Mouse (Mus musculus) small intestine, adult 2 months (tissue): ENCODE measurements around the gene Rere. TPM values are rescaled to one million over a fixed set of nuclear protein-coding genes. Genes with fewer than 3 reads are reported as not detected.

ENCODE experiments used
- H3K27ac ChIP-seq: fragments of 200-500 bp; 2 replicates; pipeline ENCODE4 v1.5.1; 2012; ENCODE audit warnings: low read depth, low read length, control low read depth, inconsistent platforms; ENCODE audit not compliant: insufficient read depth
- H3K27me3 ChIP-seq: fragments of 200-500 bp; 2 replicates; pipeline ENCODE4 v1.6.1; 2012; ENCODE audit warnings: mild to moderate bottlenecking, moderate library complexity, low read length, inconsistent platforms; ENCODE audit not compliant: control insufficient read depth, insufficient read depth
- H3K36me3 ChIP-seq: fragments of 200-500 bp; 2 replicates; pipeline ENCODE4 v1.6.1; 2012; ENCODE audit warnings: mild to moderate bottlenecking, low read length, control low read depth, inconsistent platforms; ENCODE audit not compliant: control insufficient read depth, insufficient read depth
- H3K4me1 ChIP-seq: fragments of 200-500 bp; 2 replicates; pipeline ENCODE4 v1.6.1; 2012; ENCODE audit warnings: low read length, inconsistent platforms, mixed read lengths; ENCODE audit not compliant: control insufficient read depth, insufficient read depth, insufficient read length
- H3K4me3 ChIP-seq: fragments of 200-500 bp; 2 replicates; pipeline ENCODE4 v1.5.1; 2012; ENCODE audit warnings: low read depth, mild to moderate bottlenecking, control low read depth, inconsistent platforms, low read length, moderate library complexity
- CTCF ChIP-seq: fragments of 200-500 bp; IDR thresholded peaks from 2 replicates; pipeline ENCODE4 v1.5.1; 2012; ENCODE audit warnings: low read depth, mild to moderate bottlenecking, control low read depth, inconsistent platforms, low read length, moderate library complexity, mixed read lengths; ENCODE audit not compliant: insufficient replicate concordance, insufficient read length; ENCODE audit errors: extremely low read depth
- POLR2A ChIP-seq: fragments of 200-500 bp; IDR thresholded peaks from 2 replicates; pipeline ENCODE4 v1.6.1; 2012; ENCODE audit warnings: low read depth, mild to moderate bottlenecking, control low read depth, inconsistent platforms, low read length, moderate library complexity
- WGBS: fragments of 180-500 bp; shearing (Covaris S2); methylation state at CpG from one replicate; pipeline ENCODE4 v1.1.7; 2018; 5-methylcytosine and 5-hydroxymethylcytosine counted together
- polyA plus RNA-seq: library from polyadenylated mRNA; depleted of rRNA; stranded (reverse); fragments of >200 nt; gene quantifications from 2 replicates; pipeline ENCODE4 v1.2.3, GENCODE M21; 2012

The Rere gene
- polyA plus RNA-seq, 1 experiment, result 72.8 TPM

DNA sequence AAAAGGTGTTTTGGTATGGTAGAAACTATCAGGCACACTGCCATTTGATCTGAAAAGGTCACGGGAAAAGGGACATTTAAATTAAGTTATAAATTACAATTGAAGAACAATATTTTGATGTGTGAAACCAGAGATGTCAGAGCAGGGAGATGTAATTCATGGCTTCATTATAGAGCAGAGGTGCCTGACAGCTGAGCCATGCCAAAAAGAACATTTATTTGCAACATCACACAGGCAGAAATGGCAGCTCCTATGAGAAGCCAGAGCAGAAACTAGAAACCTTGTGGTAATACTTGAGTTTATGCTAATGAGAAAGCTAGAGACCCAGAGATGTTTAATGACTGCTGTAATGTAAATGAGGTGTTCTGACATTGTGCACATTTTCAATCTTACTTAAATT, 244.8 kb downstream of the Rere start:
- Histone ChIP-seq H3K4me1 (no peaks in the 10 kb centered on the region), H3K27ac (no peak overlapping the region), H3K27me3 (no peaks in the 10 kb centered on the region), H3K36me3 (peaks cover 8% of the 10 kb centered on the region), H3K4me3 (no peak overlapping the region)
- 89% methylated on average over 1 of the region's 1 CpGs for WGBS
- TF ChIP-seq POLR2A (no peak), CTCF (no peak)

DNA sequence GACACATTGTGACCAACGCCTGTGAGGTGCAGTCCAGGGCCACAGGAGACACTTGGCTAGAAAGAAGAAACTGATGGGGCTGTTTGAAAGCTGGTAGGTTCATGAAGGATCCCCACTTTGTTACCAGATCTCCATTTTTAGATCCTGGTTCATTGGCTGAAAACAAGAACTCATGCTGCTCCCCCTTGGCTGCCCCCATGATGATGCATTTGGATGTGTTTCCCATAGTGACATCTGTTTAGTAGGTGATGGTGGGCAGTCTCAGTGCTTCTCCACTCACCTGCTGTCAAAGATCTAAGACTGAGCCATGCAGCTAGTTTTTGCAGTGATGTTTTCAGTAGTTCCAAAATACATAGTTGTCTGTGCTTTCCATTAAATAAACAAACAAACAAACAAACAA, 247.0 kb downstream of the Rere start:
- WGBS, result 95% methylated on average over 1 of the region's 1 CpGs
- no peaks in the 10 kb centered on the region for H3K27me3 ChIP-seq
- no peak overlapping the region for H3K4me3 ChIP-seq
- no peaks in the 10 kb centered on the region for H3K4me1 ChIP-seq
- H3K27ac ChIP-seq, result no peak overlapping the region
- TF ChIP-seq POLR2A (no peak), CTCF (no peak)
- peaks cover 6% of the 10 kb centered on the region for H3K36me3 ChIP-seq

DNA sequence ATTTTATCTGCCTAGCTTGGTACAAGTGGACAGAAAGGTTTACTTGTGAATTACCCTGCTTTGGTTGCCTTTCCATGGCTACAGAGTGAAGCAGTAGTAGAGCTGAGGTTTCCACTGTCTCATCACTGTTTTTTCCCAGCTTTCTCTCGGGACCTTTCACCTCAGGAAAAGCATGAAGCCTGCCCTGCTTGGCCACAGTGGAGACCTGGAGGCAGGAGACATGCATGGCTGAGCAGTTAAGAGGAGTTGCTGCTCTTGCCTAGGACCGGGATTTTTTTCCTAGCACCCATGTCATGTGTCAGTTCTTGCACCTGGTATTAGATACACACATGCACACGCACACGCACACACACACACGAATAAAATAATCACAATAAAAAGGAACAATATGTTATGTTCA, 247.4 kb downstream of the Rere start:
- no peaks in the 10 kb centered on the region for H3K4me1 ChIP-seq
- no peaks in the 10 kb centered on the region for H3K27me3 ChIP-seq
- H3K27ac ChIP-seq, result no peak overlapping the region
- no peak for TF ChIP-seq POLR2A
- no peak for TF ChIP-seq CTCF
- H3K36me3 ChIP-seq, result peaks cover 3% of the 10 kb centered on the region
- WGBS, result 90% methylated on average over 5 of the region's 5 CpGs
- no peak overlapping the region for H3K4me3 ChIP-seq

DNA sequence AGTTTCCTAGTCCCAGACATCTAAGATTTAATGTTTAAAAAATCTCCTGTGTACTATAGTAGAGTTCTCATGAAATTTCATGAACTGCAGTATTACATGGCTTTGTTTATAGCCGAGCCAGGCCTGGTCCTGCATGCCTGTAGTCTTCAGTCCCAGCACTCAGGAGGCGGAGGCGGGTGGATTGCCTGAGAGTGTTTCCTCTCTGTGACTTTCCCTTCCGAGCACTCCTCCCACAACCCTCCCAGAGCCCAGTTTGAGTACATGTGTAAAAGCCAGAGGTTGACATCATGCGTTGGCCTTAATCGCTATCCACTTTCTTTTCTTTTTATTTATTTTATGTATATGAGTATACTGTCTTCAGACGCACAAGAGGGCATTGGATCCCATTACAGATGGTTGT, 250.4 kb downstream of the Rere start:
- no peak for TF ChIP-seq POLR2A
- TF ChIP-seq CTCF, result no peak
- H3K36me3 ChIP-seq, result peaks cover 13% of the 10 kb centered on the region
- H3K4me1 ChIP-seq, result no peaks in the 10 kb centered on the region
- no peak overlapping the region for H3K4me3 ChIP-seq
- 77% methylated on average over 7 of the region's 7 CpGs for WGBS
- no peaks in the 10 kb centered on the region for H3K27me3 ChIP-seq
- no peak overlapping the region for H3K27ac ChIP-seq

DNA sequence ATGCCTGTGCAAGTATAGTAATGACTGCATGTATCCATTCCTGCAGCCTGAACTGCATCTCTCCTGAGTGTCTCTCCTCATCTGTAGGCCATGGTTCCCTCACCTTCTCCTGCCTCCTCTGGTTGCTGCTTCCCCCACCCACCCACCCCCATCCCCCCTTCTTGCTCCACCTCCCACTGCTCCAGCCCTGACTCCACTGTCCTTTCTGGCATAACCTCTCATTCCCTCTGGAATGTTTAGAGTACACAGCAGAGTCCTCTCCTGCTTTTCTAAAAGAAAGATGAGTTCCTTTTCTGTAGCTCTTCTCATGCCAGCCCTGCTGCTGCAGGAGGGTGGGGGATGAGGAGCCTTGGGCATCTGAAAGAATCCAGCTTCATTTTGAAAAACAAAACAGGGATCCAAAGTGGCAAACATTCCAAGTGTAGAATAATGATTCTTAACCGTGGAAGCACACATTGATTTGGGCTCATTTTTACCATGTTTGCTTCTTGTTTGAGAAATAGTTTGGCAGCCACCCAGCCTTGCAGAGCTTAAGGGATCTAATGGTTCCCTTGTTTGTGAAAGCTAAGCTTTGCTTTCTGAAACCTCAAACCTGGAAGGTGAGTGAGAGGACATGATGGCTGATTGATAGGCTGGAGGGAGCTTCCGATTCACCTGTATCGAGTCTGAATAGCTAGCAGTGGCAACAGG, 255.5 kb downstream of the Rere start:
- no peak for TF ChIP-seq POLR2A
- no peak for TF ChIP-seq CTCF
- Histone ChIP-seq H3K4me3 (no peak overlapping the region), H3K4me1 (peaks cover 2% of the 10 kb centered on the region; the same call in 1 of the 2 replicates), H3K36me3 (peaks cover 17% of the 10 kb centered on the region), H3K27ac (peak overlapping the region; percentile 16; the same call in 1 of the 2 replicates), H3K27me3 (no peaks in the 10 kb centered on the region)
- 73% methylated on average over 3 of the region's 3 CpGs for WGBS

DNA sequence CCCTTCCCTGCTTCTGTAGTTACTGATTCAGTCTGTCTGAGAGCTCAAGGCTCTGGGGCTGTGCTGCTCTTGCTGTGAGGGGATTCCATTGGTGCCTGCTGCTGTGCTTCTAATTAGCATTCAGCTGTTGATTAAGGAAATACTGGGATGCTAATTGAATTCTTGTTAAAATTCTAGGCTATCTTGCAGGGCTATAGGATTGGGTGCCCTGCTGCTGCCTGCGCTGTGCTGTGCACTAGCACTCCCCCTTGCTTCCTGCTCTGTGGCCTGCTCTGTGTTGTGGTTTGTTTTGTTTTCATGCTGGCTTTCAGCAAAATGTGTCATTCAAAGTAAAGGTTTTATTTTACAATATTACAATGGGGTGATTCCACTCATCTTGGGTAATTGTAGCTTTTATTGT, 258.4 kb downstream of the Rere start:
- 93% methylated on average over 1 of the region's 1 CpGs for WGBS
- Histone ChIP-seq H3K27me3 (no peaks in the 10 kb centered on the region), H3K27ac (no peak overlapping the region), H3K36me3 (peaks cover 15% of the 10 kb centered on the region), H3K4me3 (no peak overlapping the region), H3K4me1 (peaks cover 9% of the 10 kb centered on the region)
- TF ChIP-seq POLR2A (no peak), CTCF (no peak)

DNA sequence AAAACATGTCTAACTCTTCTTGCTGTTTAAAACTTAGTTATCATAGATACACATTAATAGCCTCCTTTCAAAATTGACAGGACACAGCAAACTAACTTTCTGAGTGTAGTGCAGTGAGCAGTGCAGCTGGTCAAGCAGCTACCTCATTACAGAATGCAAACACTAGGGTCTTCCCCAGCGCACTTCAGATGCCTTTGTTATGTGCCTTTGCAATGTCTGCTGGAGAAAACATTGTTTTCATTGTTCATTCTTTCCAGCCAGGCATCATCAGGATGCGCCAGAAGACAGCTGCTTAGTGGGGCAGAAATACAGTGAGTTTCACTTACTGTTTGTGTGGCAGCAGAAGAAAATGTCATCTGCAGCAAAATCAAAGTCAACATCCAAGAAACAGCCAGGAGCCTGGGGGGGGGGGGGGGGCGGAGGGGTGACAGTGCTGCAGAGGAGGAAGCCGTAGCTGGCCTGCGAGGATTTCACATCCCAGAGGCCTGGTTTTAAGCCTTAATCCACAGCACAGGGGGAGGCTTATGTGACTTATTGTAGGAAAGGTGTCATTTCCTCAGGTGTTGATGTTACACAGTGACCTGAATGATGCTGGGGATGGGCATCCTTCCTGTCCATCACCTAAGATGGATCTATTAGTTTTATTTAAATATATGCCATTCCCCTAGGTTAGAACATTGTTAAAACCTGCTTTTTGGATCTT, 259.1 kb downstream of the Rere start:
- WGBS, result 75% methylated on average over 5 of the region's 5 CpGs
- no peak overlapping the region for H3K4me3 ChIP-seq
- peaks cover 8% of the 10 kb centered on the region for H3K36me3 ChIP-seq
- no peak overlapping the region for H3K27ac ChIP-seq
- peaks cover 9% of the 10 kb centered on the region for H3K4me1 ChIP-seq
- no peaks in the 10 kb centered on the region for H3K27me3 ChIP-seq
- TF ChIP-seq POLR2A, result no peak
- TF ChIP-seq CTCF, result no peak
